ENCODE assay signal across 1 mouse cellular context in the genomic region with DNA sequence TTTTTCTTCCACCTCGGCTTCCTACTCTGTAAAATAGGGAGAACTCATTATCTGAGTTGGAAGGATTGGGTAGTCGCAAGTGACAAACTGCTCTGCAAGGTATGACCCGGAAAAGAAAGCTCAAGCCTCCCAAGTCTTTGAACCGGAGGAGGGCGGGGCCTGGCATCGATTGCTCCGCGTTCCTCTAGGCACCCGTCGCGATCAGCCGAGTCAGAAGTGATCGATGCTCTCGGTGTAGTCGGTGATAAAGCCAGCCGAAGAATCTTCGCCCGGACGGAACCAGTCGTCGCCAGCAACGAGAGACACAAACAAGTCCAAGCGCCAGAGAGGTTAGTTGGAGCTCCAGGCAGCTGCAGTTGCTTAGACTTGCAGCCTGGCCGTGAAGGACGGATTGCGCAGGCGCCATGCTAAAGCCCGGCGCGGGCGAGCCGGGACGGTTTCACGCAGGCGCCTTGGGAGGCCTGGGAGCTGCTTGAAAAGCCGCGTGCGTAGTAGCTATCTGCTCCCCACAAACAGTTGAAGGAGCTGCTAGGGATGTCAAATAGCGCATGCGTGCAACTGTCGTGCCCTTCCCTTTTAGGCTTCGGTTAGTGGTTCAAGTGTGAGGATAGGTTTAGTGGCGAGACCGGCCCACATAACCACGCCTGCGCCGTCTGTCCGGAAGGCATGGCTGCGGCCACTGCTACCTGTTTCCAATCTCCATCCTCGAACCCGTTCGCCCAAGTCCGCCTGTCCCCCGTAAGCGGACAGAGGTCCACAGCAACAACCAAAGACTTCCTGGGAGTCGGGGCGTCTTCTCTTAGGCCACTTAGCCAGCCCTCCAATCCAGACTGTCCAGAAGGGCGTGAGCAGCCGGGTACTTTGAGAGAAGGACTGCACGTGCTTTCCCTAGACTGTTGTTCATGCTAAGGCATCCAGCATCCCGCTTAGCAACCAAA.
A peak's percentile ranks its signal among the peaks of the same experiment; 100 is the strongest.
TF ChIP-seq lines count a peak whose summit lies in the region.

A gene (plus strand): TSS at position 213 of the 938 bp plus-strand sequence.

TF ChIP-seq in CH12.LX, 34 proteins besides CTCF, POLR2A, EP300 and RAD21 (continued from another document):
- TF ChIP-seq RCOR1 (conservative IDR thresholded peaks at IDR 0.05; ENCODE audit: low read depth, low read length) (no peak), ZMIZ1 (IDR thresholded peaks at IDR 0.05; ENCODE audit: low read depth, low read length) (peak; percentile 89), ELF1 (IDR thresholded peaks at IDR 0.05; ENCODE audit: low read depth, low read length) (peak; percentile 89), ZKSCAN1 (IDR thresholded peaks at IDR 0.05; ENCODE audit: borderline replicate concordance, low read depth, low read length) (no peak), E2F4 (IDR thresholded peaks at IDR 0.05; ENCODE audit: insufficient replicate concordance, low read depth, low read length) (no peak; the same call in 1 of the 2 replicates), MAFK (IDR thresholded peaks at IDR 0.05; ENCODE audit: insufficient replicate concordance, low read length) (no peak), CHD1 (IDR thresholded peaks at IDR 0.05; ENCODE audit: low read depth, low read length) (no peak), TCF12 (IDR thresholded peaks at IDR 0.05; ENCODE audit: low read depth, low read length) (peak; percentile 60; the same call in 1 of the 2 replicates), HCFC1 (IDR thresholded peaks at IDR 0.05; ENCODE audit: low read depth, low read length) (peak; percentile 95), ZNF384 (IDR thresholded peaks at IDR 0.05; ENCODE audit: low read depth, low read length) (no peak), USF1 (IDR thresholded peaks at IDR 0.05; ENCODE audit: low read depth, low read length) (no peak), SMC3 (IDR thresholded peaks at IDR 0.05; ENCODE audit: low read depth, low read length) (no peak), NRF1 (IDR thresholded peaks at IDR 0.05; ENCODE audit: low read depth, low read length) (peak; percentile 90), MEF2A (IDR thresholded peaks at IDR 0.05; ENCODE audit: borderline replicate concordance, low read depth, low read length) (peak; percentile 40; the same call in 1 of the 2 replicates), MAZ (IDR thresholded peaks at IDR 0.05; ENCODE audit: low read depth, low read length) (peak; percentile 77; the same call in 1 of the 2 replicates), MXI1 (IDR thresholded peaks at IDR 0.05; ENCODE audit: low read depth, low read length) (peak; percentile 88), ETS1 (conservative IDR thresholded peaks at IDR 0.05; ENCODE audit: low read depth, low read length) (0 out of 2 replicates have a peak, but pooled peaks have one; percentile 5), TBP (conservative IDR thresholded peaks at IDR 0.05; ENCODE audit: low read depth, low read length) (peak; percentile 87), USF2 (conservative IDR thresholded peaks at IDR 0.05; ENCODE audit: low read depth, low read length) (no peak; the same call in 1 of the 2 replicates), MYC (IDR thresholded peaks at IDR 0.05; ENCODE audit: low read depth, low read length) (peak; percentile 78), POLR2AphosphoS2 (IDR thresholded peaks at IDR 0.05; ENCODE audit: low read depth, low read length) (no peak), SIN3A (IDR thresholded peaks at IDR 0.05; ENCODE audit: low read length) (peak; percentile 95), CHD2 (IDR thresholded peaks at IDR 0.05; ENCODE audit: low read length) (peak; percentile 84)
